Mouse (Mus musculus) forebrain, embryonic 11.5 days (tissue): ENCODE results near the gene Fam243. TPM values are rescaled to one million over a fixed set of nuclear protein-coding genes. Genes with fewer than 3 reads are reported as not detected.

Experiments used
- ATAC-seq: fragments of 200-750 bp; cut with Nextera tagmentation; replicated peaks from 2 replicates; pipeline ENCODE4 v1.8.0; 2017; ENCODE audit warnings: moderate TSS enrichment; ENCODE audit not compliant: low FRiP score
- DNase-seq: peaks from one replicate; pipeline ENCODE4 v3.0.0-alpha.2; 2017; ENCODE audit warnings: low spot score
- H3K27ac ChIP-seq: fragments of 300-500 bp; sonication (generic); 2 replicates; pipeline ENCODE4 v1.5.1; 2014; ENCODE audit warnings: low read depth, low read length
- H3K27me3 ChIP-seq: fragments of 300-500 bp; sonication (generic); 2 replicates; pipeline ENCODE4 v1.6.1; 2014; ENCODE audit warnings: mild to moderate bottlenecking, low read length, mixed read lengths; ENCODE audit not compliant: control insufficient read depth, insufficient read depth
- H3K36me3 ChIP-seq: fragments of 300-500 bp; sonication (generic); 2 replicates; pipeline ENCODE4 v1.6.1; 2014; ENCODE audit warnings: mild to moderate bottlenecking, low read length, moderate library complexity, mixed read lengths; ENCODE audit not compliant: control insufficient read depth, insufficient read depth
- H3K4me1 ChIP-seq: fragments of 300-500 bp; sonication (generic); replicated peaks from 2 replicates; pipeline ENCODE4 v1.6.1; 2014; ENCODE audit warnings: low read length, mixed read lengths; ENCODE audit not compliant: control insufficient read depth, insufficient read depth
- H3K4me2 ChIP-seq: fragments of 300-500 bp; sonication (generic); 2 replicates; pipeline ENCODE4 v1.6.1; 2014; ENCODE audit warnings: low read depth, mild to moderate bottlenecking, low read length, moderate library complexity, mixed read lengths; ENCODE audit not compliant: severe bottlenecking
- H3K4me3 ChIP-seq: fragments of 300-500 bp; sonication (generic); 2 replicates; pipeline ENCODE4 v1.5.1; 2014; ENCODE audit warnings: low read depth, low read length
- H3K9ac ChIP-seq: fragments of 300-500 bp; sonication (generic); 2 replicates; pipeline ENCODE4 v1.6.1; 2014; ENCODE audit warnings: low read length
- H3K9me3 ChIP-seq: fragments of 300-500 bp; sonication (generic); 2 replicates; pipeline ENCODE4 v1.6.1; 2016; ENCODE audit warnings: low read length, mixed read lengths; ENCODE audit not compliant: control insufficient read depth
- WGBS: fragments of 180-500 bp; shearing (Covaris S2); extraction: QIAGEN DNeasy Blood & Tissue Kit; methylation state at CpG from one replicate; pipeline ENCODE4 v1.1.7; 2014; 5-methylcytosine and 5-hydroxymethylcytosine counted together
- polyA plus RNA-seq: library from polyadenylated mRNA; unstranded; fragments of >200 nt; fragmentation: Nextera tagmentation; extraction: Ambion mirVana; gene quantifications from 2 replicates; pipeline ENCODE4 v1.2.1, GENCODE M21; 2014

The Fam243 gene
- polyA plus RNA-seq, 1 experiment from 2014 or later = not detected

- no peaks in the 10 kb centered on the region for H3K36me3 ChIP-seq
- no peak overlapping the region for H3K27ac ChIP-seq
- DNase-seq = no peak
- H3K9me3 ChIP-seq = no peaks in the 10 kb centered on the region
- no peaks in the 10 kb centered on the region for H3K27me3 ChIP-seq
- H3K4me1 ChIP-seq = no peaks in the 10 kb centered on the region
- H3K4me2 ChIP-seq = no peak overlapping the region
- no peak overlapping the region for H3K4me3 ChIP-seq
- no peak overlapping the region for H3K9ac ChIP-seq
- ATAC-seq = no peak
- 77% methylated on average over 5 of the region's 5 CpGs for WGBS
These were observed 46.7 kb downstream of the Fam243 start for GRCm38 (mm10) chr16:92274516-92274915.

Other genes starting within 250 kb of the Fam243 start
- gene Kcne2, start 29.1 kb downstream of the Fam243 start, polyA plus RNA-seq = 0.45 TPM in 1 of 2 replicates, not detected in the other
- 115 and 123 TPM in 2 replicates for gene Smim11, start 20.2 kb downstream of the Fam243 start, polyA plus RNA-seq
- 0.29 TPM in 1 of 2 replicates, not detected in the other for gene Kcne1, start 38.0 kb upstream of the Fam243 start, polyA plus RNA-seq
- 37.4 and 46.9 TPM in 2 replicates for gene Rcan1, start 149.4 kb upstream of the Fam243 start, polyA plus RNA-seq
- gene Clic6, start 164.3 kb upstream of the Fam243 start, polyA plus RNA-seq = 3.1 and 4.1 TPM in 2 replicates